9 mouse cellular contexts compared by ENCODE assay signal in genomic region chr7:107371126-107371920, GRCm38 (mm10). TPM values are rescaled to one million over a fixed set of nuclear protein-coding genes. Genes with fewer than 3 reads are reported as not detected.
DNase-seq lines count a peak whose midpoint lies in the region; ATAC-seq and TF ChIP-seq lines count a peak whose summit lies in the region.
"Had no signal": no experiment of that assay in that cellular context is flagged by ENCODE, and none has a peak within 500 bp of the region (broad histone marks: within the 10 kb centered on the region; RNA-seq: fewer than 3 reads in every experiment).

No protein-coding gene starts in this region.

- no peaks in the 10 kb centered on the region for H3K9me3 ChIP-seq in heart, postnatal 0 days (replicated peaks; ENCODE audit: control insufficient read depth, low read length)
- H3K9me3 ChIP-seq in limb, embryonic 14.5 days (ENCODE audit: control insufficient read depth, low read length) = no peaks in the 10 kb centered on the region

- peak overlapping the region; percentile 83 for H3K4me2 ChIP-seq in heart, postnatal 0 days (ENCODE audit: low read depth, low read length)
- H3K4me2 ChIP-seq in limb, embryonic 14.5 days (replicated peaks; ENCODE audit: low read depth, low read length, severe bottlenecking) = peak overlapping the region; percentile 98

- TF ChIP-seq EP300 in heart, postnatal 0 days (IDR thresholded peaks at IDR 0.05; ENCODE audit: low read depth) = no peak

- WGBS in heart, postnatal 0 days = 4% methylated on average over 45 of the region's 45 CpGs
- 3% methylated on average over 29 of the region's 45 CpGs for WGBS in limb, embryonic 14.5 days

- no peak for ATAC-seq in heart, postnatal 0 days (ENCODE audit: insufficient read depth, low read depth)
- ATAC-seq in limb, embryonic 14.5 days (ENCODE audit: low FRiP score, low read depth) = peak; percentile 36; the same call in 1 of the 2 replicates

- peaks cover 5% of the 10 kb centered on the region; the same call in 1 of the 2 replicates for H3K4me1 ChIP-seq in heart, postnatal 0 days (ENCODE audit: control insufficient read depth, insufficient read depth)
- H3K4me1 ChIP-seq in limb, embryonic 14.5 days (ENCODE audit: control insufficient read depth, insufficient read depth, low read length) = no peaks in the 10 kb centered on the region; the same call in 1 of the 2 replicates

- peak overlapping the region; percentile 60 for H3K4me3 ChIP-seq in heart, postnatal 0 days (ENCODE audit: low read depth, low read length)
- peak overlapping the region; percentile 70 for H3K4me3 ChIP-seq in limb, embryonic 14.5 days (replicated peaks; ENCODE audit: low read length)

- no peak overlapping the region for H3K27ac ChIP-seq in heart, postnatal 0 days (ENCODE audit: low read depth)
- no peak overlapping the region for H3K27ac ChIP-seq in limb, embryonic 14.5 days (replicated peaks; ENCODE audit: low read depth, low read length)

- no peaks in the 10 kb centered on the region for H3K36me3 ChIP-seq in heart, postnatal 0 days (replicated peaks; ENCODE audit: control insufficient read depth, insufficient read depth, low read length)
- H3K36me3 ChIP-seq in limb, embryonic 14.5 days (ENCODE audit: control insufficient read depth, insufficient read depth, low read length) = no peaks in the 10 kb centered on the region

- DNase-seq in adrenal gland, postnatal 10 days = peak; percentile 20
- no peak for DNase-seq in adrenal gland, adult 8-10 months
- peak; percentile 47 for DNase-seq in retina, embryonic 14.5 days (ENCODE audit: low spot score)
- DNase-seq in retina, postnatal 1 day = no peak
- DNase-seq in heart, postnatal 0 days (ENCODE audit: low spot score) = no peak
- DNase-seq in limb, embryonic 14.5 days (ENCODE audit: low spot score) = no peak
- peak; percentile 5 for DNase-seq in right cerebral cortex, adult 18-20 months
- no peak for DNase-seq in yolk sac, embryonic 10.5 days (ENCODE audit: low spot score)

- H3K9ac ChIP-seq in heart, postnatal 0 days (replicated peaks; ENCODE audit: low read depth, low read length) = no peak overlapping the region; the same call in 1 of the 2 replicates
- H3K9ac ChIP-seq in limb, embryonic 14.5 days (ENCODE audit: low read depth, low read length, severe bottlenecking) = peak overlapping the region; percentile 64

- TF ChIP-seq POLR2A in limb, embryonic 14.5 days (IDR thresholded peaks at IDR 0.05; ENCODE audit: borderline replicate concordance, extremely low read depth, insufficient read depth, insufficient read length) = no peak

- no peak for TF ChIP-seq CTCF in heart, postnatal 0 days (IDR thresholded peaks at IDR 0.05; ENCODE audit: low read depth)

- peaks cover 54% of the 10 kb centered on the region for H3K27me3 ChIP-seq in heart, postnatal 0 days (ENCODE audit: control insufficient read depth, insufficient read depth, low read length)
- peaks cover 38% of the 10 kb centered on the region for H3K27me3 ChIP-seq in limb, embryonic 14.5 days (ENCODE audit: control insufficient read depth, insufficient read depth, low read length)

RNA-seq across cellular contexts. Expression of gene Syt9, which starts 0.8 kb away (rescaled TPM):
- total RNA-seq in adrenal gland, postnatal 10 days (2021) = 10 to 100 TPM in 1 of 2 experiments, 1 to 10 TPM in 1; 5.4 to 10.4 TPM
- 1 to 10 TPM; 1.9 to 4.2 (median 2.8) TPM for total RNA-seq in adrenal gland, adult 8-10 months (2022)
- 1.9 TPM in 1 of 2 replicates, not detected in the other for total RNA-seq in heart, postnatal 0 days (2014; rRNA removed; ENCODE audit: low replicate concordance)
- polyA plus RNA-seq in heart, postnatal 0 days (2015; fragmentation: Nextera tagmentation; extraction: Ambion mirVana) = 0.04 and 0.07 TPM in 2 replicates
- 4.3 and 5.0 TPM in 2 replicates for polyA plus RNA-seq in limb, embryonic 14.5 days (2012; rRNA removed)
- 3.9 and 5.7 TPM in 2 replicates for polyA plus RNA-seq in limb, embryonic 14.5 days (2014; fragmentation: Nextera tagmentation; extraction: Ambion mirVana)
- polyA plus RNA-seq: erythroblast, embryonic 14.5 days had no signal

Comparison
In these comparisons a context has a peak if more than half of its experiments do, and no peak if none do; other contexts are left out.
1. DNase-seq: peak in adrenal gland, postnatal 10 days (single experiment), retina, embryonic 14.5 days (single experiment) and right cerebral cortex, adult 18-20 months (single experiment); none in adrenal gland, adult 8-10 months (single experiment), retina, postnatal 1 day (single experiment), heart, postnatal 0 days (single experiment), limb, embryonic 14.5 days (single experiment) and yolk sac, embryonic 10.5 days (single experiment).